Mouse (Mus musculus) spleen, postnatal 4 days (tissue): Measurements from ENCODE around the gene Cip2a.

Source experiments
- DNase-seq, 2 experiments: peaks; one replicate each; pipeline ENCODE4 v3.0.0; 2022; ENCODE audit warnings: low spot score in 2 of 2

Gene Cip2a

GRCm38 (mm10) chr16:48993559-48994342 is at the start of gene Cip2a, which contains the start of gene Dzip3:
Gene Cip2a (plus strand): TSS chr16:48994185.
Gene Dzip3 (minus strand): TSS chr16:48994165.
- DNase-seq: peak; percentile 86 to 92

DNA sequence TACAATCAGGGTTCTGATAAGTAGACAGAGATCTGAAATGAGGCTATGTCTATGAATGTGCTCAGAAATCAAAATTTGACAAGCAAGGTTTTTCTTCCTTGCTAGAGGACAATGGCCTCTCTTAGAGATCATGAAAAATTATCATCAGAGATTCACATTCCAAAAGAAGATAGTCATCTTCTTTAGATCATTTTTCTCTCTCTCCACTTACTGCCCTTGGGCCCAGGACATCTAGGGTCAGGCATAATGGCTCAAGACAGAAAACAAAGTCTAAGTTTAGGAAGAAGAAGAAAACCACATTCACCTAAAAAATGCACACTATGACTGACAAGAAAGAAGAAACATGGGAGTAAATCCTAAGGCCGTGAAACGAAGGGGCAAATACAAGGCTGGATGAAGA is 21.0 kb upstream of the Cip2a start:
- DNase-seq: no peak

DNA sequence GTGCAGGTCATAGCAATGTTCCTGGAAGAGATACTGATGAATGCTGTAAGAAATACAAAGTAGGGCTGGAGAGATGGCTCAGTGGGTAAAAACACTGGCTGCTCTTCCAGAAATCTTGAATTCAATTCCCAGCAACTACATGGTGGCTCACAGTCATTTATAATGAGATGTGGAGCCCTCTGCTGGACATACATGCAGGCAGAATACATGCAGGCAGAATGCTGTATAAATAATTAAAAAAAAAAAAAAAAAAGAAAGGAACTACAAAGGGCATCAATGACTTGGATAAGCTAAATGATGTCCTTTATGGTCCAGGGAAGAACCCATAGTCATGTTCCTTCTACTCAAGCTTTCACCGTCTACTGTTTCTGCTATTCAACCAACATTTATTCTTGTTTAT is 20.4 kb upstream of the Cip2a start:
- DNase-seq: no peak

DNA sequence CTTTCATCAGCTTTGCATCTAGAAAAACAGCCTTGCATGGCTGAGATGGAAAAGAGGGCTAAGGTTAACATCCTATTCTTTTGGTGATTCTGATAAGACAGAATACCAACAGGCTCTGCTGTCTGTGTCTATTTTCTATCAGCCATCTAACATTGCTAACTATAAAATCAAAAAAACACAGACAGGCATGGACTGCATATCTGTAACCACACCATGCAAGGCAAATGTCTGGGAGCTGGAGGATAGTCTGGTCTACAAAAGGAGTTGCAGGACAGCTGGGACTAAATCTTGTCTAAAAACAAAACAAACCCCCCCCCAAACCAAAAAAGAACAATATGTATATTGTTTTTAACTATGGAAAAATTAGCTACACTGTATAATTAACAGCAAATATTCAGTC is 14.0 kb upstream of the Cip2a start:
- DNase-seq: no peak

DNA sequence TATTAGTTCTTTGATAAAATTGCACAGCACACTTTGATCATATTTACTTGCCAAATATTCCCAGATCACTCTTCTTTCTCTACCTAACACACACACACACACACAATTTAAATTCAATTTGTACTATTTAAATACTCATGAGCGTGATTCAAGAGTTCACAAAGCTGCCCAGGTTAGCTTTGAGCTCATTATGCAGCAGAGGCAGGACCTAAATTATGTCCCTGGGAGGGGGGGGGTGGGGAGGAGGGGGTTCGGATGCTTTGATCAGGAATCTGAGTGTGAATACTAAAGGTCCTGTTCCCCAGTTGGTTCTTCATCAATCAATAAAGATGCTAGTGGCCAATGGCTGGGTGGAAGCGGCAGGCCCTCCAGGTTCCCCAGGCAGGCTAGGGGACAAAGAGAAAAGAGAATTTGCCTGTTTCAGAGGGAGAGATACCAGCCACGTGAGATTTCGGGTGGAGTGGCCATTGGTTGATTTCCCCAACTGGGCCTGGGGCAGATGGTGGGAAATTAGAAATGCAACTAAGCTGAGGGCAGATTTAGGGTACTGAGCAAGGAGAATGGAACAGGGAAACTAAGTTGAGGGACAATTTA is 8.9 kb upstream of the Cip2a start:
- DNase-seq: no peak

DNA sequence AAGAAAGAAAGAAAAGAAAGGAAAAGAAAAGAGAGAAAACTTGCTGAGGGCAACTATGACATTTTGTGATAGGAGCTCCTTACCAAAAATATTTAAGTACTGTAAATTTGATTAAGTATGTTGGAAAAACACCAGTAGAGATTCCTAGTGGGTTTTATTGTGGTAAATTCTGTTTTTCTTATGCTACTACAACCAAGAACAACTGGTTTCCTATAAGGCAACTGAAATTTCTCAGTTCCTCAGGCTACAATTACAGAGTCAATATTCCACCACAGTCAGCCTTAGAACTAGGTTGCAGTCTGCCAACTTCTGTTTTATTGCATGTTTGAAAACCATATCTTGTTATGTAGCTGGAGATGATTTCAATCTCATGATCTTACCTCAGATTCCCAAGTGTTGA is 4.3 kb upstream of the Cip2a start:
- DNase-seq: no peak

- DNase-seq: no peak
Observed at GRCm38 (mm10) chr16:48992437-48993230, 1.4 kb upstream of the Cip2a start.

DNA sequence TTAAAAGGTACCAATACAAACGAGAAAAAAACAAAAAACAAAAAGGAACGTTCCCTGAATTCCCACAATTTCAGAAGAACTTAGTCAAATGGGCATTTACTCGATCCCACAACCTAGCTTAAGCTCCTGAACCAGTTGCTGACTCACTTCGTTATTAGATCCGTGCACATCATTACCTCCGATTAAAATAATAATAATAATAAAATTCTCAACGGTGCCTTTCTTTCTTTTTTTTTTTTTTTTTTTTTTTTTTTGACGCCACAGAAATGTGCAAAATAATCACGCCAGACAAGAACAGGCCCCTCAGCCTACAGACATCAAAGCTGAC is 790 bp upstream of the Cip2a start:
- no peak for DNase-seq

DNA sequence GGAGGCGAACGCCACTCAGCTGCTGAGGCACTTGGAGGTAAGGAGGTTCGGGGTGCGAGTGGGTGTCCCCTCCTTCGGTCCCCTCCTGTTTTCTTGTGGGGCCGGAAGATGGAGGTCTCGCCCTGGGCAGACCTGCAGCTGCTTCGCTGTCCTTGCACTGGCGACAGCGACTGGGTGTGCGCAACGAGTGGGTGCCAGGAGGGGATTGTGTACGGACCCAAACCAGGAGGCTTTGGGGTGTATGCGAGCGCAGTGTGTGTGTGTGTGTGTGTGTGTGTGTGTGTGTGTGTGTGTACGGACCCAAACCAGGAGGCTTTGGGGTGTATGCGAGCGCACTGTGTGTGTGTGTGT is 333 bp downstream of the Cip2a start:
- DNase-seq: no peak

- DNase-seq: no peak
Observed at GRCm38 (mm10) chr16:49004151-49004550, 10.2 kb downstream of the Cip2a start.

GRCm38 (mm10) chr16:49016620-49017332 is 22.8 kb downstream of the Cip2a start:
- DNase-seq: no peak

DNA sequence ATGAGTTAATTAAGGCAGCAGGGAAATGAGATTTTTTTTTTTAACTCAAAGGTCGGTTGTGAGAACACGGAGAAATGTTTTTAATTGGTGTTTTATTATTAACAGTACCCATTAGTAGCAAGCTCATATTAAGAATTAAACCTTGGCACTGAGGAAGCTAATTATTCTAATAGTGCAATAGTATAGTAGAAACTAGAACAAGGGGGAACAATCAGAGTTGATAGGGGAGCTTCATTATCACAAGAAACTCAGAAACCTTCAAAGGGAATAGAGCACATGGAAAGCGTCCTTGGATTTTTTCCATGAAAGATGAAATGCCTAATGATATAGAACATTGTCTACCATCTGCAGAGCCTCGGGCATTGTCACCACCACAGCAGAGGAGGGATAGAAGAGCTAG is 41.9 kb downstream of the Cip2a start:
- no peak for DNase-seq

GRCm38 (mm10) chr16:49037771-49038170 is 43.8 kb downstream of the Cip2a start:
- DNase-seq: no peak

DNA sequence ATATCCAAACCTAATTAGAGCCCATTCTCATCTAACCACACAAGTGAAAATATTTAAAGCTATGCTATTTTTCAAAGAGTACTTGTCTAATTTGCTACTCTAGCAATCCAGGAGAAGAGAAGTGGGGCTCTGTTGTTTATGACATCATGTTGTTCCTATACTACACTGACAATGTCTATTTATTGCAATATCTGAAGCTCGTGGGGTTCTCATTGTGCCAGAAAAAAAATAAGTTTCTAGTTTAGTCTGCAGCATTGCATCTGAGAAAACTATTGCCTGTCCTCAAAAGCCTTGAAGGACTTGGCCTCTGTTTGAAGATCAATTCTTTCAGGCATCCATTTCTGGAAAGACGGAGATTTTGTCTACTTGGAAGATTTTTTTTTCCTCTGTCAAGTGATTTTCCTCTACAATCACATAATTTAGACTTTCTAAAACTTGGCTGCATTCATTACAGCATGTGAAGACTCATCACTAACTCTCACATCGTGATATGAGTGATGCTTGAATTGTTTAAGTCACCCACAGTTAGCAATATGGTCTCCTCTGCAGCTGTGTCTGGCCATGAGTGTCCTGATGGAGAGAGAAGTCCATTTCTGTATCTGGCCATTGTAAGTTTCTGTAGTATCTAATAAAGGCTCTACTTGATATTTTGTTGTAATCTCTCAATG is 46.7 kb downstream of the Cip2a start:
- no peak for DNase-seq

GRCm38 (mm10) chr16:49049214-49049613 is 55.2 kb downstream of the Cip2a start:
- no peak for DNase-seq

- no peak for DNase-seq
Observed at GRCm38 (mm10) chr16:49057186-49057585, 63.2 kb downstream of the Cip2a start, which contains the start of gene Myh15. Gene Myh15 (plus strand): TSS chr16:49057486.
